Mouse (Mus musculus) G1E (cell line): Measurements from ENCODE around the gene Atp8a1. TPM values are rescaled to one million over a fixed set of nuclear protein-coding genes. Genes with fewer than 3 reads are reported as not detected.

Experiments
- ATAC-seq: 2 replicates; pipeline ENCODE4 v1.8.0; 2016; ENCODE audit warnings: mild to moderate bottlenecking; ENCODE audit not compliant: insufficient number of reproducible peaks, poor library complexity, low FRiP score, severe bottlenecking; ENCODE audit errors: extremely low read depth
- DNase-seq: peaks from one replicate; pipeline ENCODE4 v3.0.0; 2012; ENCODE audit warnings: low spot score
- H3K27me3 ChIP-seq: 2 replicates; pipeline ENCODE4 v1.6.1; 2012; ENCODE audit warnings: mild to moderate bottlenecking, low read length, inconsistent platforms; ENCODE audit not compliant: insufficient read depth
- H3K36me3 ChIP-seq: replicated peaks from 2 replicates; pipeline ENCODE3; 2012; ENCODE audit warnings: mild to moderate bottlenecking, inconsistent platforms
- H3K4me1 ChIP-seq: 2 replicates; pipeline ENCODE4 v1.6.1; 2012; ENCODE audit warnings: low read depth, low read length, inconsistent platforms, mixed read lengths; ENCODE audit not compliant: insufficient read depth
- H3K4me3 ChIP-seq: 2 replicates; pipeline ENCODE4 v1.5.1; 2012; ENCODE audit warnings: low read depth, mild to moderate bottlenecking, inconsistent platforms, low read length, moderate library complexity, mixed read lengths
- H3K9me3 ChIP-seq: replicated peaks from 2 replicates; pipeline ENCODE4 v1.6.1; 2012; ENCODE audit warnings: inconsistent platforms
- CTCF ChIP-seq: IDR thresholded peaks from 2 replicates; pipeline ENCODE4 v1.5.1; 2012; ENCODE audit warnings: low read depth, low read length, inconsistent platforms, mixed read lengths
- GATA1 ChIP-seq: IDR thresholded peaks from 2 replicates; pipeline ENCODE4 v1.6.1; 2012; ENCODE audit warnings: borderline replicate concordance, low read length, inconsistent platforms, mixed read lengths
- GATA2 ChIP-seq: IDR thresholded peaks from 2 replicates; pipeline ENCODE4 v1.6.1; 2012; ENCODE audit warnings: low read depth, low read length, inconsistent platforms, borderline replicate concordance
- POLR2AphosphoS5 ChIP-seq: IDR thresholded peaks from 2 replicates; pipeline ENCODE4 v1.6.1; 2012; ENCODE audit warnings: low read depth, low read length, inconsistent platforms; ENCODE audit not compliant: insufficient replicate concordance
- TAL1 ChIP-seq: conservative IDR thresholded peaks from 2 replicates; pipeline ENCODE4 v1.6.1; 2012; ENCODE audit warnings: low read depth, low read length, inconsistent platforms, mixed read lengths
- polyA plus RNA-seq: library from polyadenylated mRNA; stranded (reverse); fragments of >175 nt; gene quantifications from 2 replicates; pipeline ENCODE4 v1.2.3, GENCODE M21; 2012
- total RNA-seq, 2 experiments: library from RNA; stranded (forward) in 1 of 2; stranded (reverse) in 1 of 2; fragments of 200-1000 nt in 1 of 2; fragments of >200 nt in 1 of 2; fragmentation: Nextera tagmentation in 1 of 2; gene quantifications; 2 replicates each; pipeline ENCODE4 v1.2.3; 2014 to 2017

Atp8a1 gene
- total and polyA plus RNA-seq, 3 experiments, result 13.5 to 156 (median 75.0) TPM

GRCm38 (mm10) chr5:67634339-67634738, 212.9 kb downstream of the Atp8a1 start:
- no peak for ATAC-seq
- Histone ChIP-seq H3K4me3 (no peak overlapping the region), H3K9me3 (no peaks in the 10 kb centered on the region), H3K36me3 (peaks cover 59% of the 10 kb centered on the region), H3K4me1 (no peaks in the 10 kb centered on the region), H3K27me3 (no peaks in the 10 kb centered on the region)
- no peak for TF ChIP-seq CTCF
- no peak for TF ChIP-seq TAL1
- no peak for TF ChIP-seq GATA1
- TF ChIP-seq POLR2AphosphoS5, result no peak
- TF ChIP-seq GATA2, result no peak
- no peak for DNase-seq

DNA sequence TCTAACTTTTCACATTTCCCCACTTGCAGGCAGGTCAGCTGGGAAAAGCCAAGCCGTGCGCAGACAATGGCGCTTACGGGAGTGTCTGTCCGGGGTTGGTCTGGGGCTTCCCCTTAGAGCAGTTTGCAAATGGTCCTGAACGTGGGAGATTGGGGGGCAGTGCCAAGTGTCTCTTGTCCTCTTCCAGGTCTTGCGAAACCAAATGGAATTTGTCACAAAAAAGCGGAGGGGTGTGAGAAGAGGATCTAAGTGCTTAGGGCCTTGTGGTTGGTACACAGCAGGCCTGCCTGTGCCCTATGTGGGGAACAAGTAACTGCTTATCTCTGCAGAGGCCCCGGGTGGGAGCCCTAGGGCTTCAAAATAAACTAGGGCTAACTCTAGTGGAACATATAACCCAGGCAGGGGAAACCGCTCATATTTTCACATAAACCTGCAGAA, 213.4 kb downstream of the Atp8a1 start:
- ATAC-seq (no peak), DNase-seq (no peak)
- Histone ChIP-seq H3K27me3 (no peaks in the 10 kb centered on the region), H3K4me3 (no peak overlapping the region), H3K36me3 (peaks cover 60% of the 10 kb centered on the region), H3K4me1 (no peaks in the 10 kb centered on the region), H3K9me3 (no peaks in the 10 kb centered on the region)
- TF ChIP-seq GATA2, result no peak
- TF ChIP-seq GATA1, result no peak

DNA sequence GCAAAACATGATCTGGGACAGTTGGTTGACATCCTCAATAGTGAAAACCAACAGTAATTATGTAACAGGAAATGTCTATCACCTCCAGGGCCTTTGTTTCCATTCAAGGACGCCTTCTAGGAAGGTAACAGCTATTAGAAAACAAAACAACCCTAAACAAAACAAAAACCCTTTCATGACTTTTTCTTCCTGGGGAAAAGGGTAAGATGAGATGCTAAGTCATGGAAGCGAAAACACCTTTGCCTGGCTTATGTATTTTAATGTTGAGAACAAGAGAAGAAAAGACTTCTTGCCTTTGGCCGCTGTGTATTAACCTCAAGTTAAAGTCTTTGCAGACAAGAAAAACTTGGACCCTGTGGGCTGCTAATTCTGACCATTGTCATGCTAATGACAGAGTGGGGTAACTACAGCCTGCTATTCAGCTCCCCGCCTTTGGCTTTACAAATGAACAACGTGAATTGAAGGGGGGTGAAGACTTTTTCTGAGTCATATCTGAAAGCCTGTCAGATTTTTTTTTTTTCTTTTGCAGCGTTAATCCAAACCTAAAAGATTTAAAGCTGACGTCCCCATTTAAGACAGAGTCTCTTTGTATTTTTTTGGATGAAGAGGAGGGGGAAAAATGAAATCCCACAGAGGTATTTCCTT, 214.0 kb downstream of the Atp8a1 start:
- H3K27me3 ChIP-seq, result no peaks in the 10 kb centered on the region
- no peaks in the 10 kb centered on the region for H3K9me3 ChIP-seq
- no peak for TF ChIP-seq CTCF
- no peak for TF ChIP-seq POLR2AphosphoS5
- no peak for TF ChIP-seq GATA2
- TF ChIP-seq GATA1, result no peak
- TF ChIP-seq TAL1, result no peak
- no peak for ATAC-seq
- no peaks in the 10 kb centered on the region for H3K4me1 ChIP-seq
- no peak for DNase-seq
- no peak overlapping the region for H3K4me3 ChIP-seq
- H3K36me3 ChIP-seq, result peaks cover 59% of the 10 kb centered on the region

DNA sequence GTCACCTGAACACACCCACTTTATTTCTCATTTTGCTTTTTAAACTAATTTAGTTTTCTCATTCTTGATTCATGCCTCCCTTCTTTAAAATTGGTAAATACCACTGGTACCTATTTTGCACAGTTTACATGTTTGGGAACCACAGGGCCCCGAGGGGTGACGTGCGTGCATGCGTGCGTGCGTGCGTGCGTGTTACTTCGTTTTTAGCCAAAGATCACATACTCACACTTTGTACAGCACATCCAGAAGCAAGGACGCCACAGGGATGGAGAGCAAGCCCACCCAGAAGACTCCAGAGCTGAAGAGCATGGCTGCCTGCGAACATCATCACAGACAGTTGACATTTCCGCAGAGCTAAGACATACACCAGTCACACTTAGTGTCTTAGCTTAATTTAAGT, 216.0 kb downstream of the Atp8a1 start:
- Histone ChIP-seq H3K36me3 (peaks cover 56% of the 10 kb centered on the region), H3K4me3 (no peak overlapping the region), H3K9me3 (no peaks in the 10 kb centered on the region; the same call in 1 of the 2 replicates), H3K27me3 (no peaks in the 10 kb centered on the region), H3K4me1 (no peaks in the 10 kb centered on the region)
- DNase-seq (no peak), ATAC-seq (no peak)
- TF ChIP-seq TAL1 (no peak), GATA1 (no peak), CTCF (no peak), POLR2AphosphoS5 (no peak), GATA2 (no peak)

DNA sequence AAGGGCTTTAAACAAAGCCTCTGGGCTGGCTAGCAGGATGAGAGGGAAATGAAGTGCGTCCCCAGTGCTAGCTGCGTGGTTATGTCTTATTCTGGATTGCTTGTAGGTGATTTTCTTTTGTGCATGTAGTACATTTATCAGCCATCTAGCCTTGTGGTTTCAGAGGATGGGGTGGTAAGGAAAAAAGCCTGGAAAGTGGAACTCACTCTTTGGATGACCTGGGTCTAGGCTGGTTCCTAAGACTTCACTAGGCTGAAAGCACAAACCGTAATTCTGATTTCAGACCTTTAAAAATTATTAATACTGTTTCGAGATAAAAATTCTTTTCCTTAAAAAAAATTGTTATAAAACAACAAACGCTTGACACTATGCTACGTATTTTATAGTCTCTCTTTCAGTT, 217.4 kb downstream of the Atp8a1 start:
- Histone ChIP-seq H3K36me3 (peaks cover 57% of the 10 kb centered on the region), H3K4me1 (no peaks in the 10 kb centered on the region), H3K27me3 (no peaks in the 10 kb centered on the region), H3K4me3 (no peak overlapping the region), H3K9me3 (no peaks in the 10 kb centered on the region; the same call in 1 of the 2 replicates)
- ATAC-seq (no peak), DNase-seq (no peak)
- no peak for TF ChIP-seq GATA1
- TF ChIP-seq CTCF, result no peak
- TF ChIP-seq GATA2, result no peak
- TF ChIP-seq POLR2AphosphoS5, result no peak
- no peak for TF ChIP-seq TAL1

DNA sequence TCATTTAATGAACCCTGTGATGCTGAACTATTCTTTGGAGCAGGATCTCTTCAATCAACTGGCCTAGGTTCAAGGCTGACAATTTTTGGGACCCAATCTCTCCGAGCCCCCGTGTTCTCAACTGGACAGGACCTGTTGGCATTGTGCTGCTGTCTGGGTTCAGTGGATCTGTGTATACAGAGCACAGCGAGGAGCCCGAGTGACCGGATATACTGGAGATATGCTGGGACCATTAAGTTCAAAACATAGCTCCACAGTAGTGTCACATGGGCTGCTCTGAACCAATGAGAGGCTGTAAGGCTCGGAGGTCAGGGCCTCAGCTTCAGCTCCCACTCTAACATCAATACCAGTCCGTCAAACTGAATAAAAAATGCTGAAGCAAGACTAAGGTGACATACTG, 217.8 kb downstream of the Atp8a1 start:
- no peak for ATAC-seq
- Histone ChIP-seq H3K4me1 (no peaks in the 10 kb centered on the region), H3K27me3 (no peaks in the 10 kb centered on the region), H3K36me3 (peaks cover 59% of the 10 kb centered on the region), H3K4me3 (no peak overlapping the region), H3K9me3 (no peaks in the 10 kb centered on the region; the same call in 1 of the 2 replicates)
- TF ChIP-seq GATA2 (no peak), TAL1 (no peak), GATA1 (no peak), CTCF (no peak), POLR2AphosphoS5 (no peak)
- no peak for DNase-seq

DNA sequence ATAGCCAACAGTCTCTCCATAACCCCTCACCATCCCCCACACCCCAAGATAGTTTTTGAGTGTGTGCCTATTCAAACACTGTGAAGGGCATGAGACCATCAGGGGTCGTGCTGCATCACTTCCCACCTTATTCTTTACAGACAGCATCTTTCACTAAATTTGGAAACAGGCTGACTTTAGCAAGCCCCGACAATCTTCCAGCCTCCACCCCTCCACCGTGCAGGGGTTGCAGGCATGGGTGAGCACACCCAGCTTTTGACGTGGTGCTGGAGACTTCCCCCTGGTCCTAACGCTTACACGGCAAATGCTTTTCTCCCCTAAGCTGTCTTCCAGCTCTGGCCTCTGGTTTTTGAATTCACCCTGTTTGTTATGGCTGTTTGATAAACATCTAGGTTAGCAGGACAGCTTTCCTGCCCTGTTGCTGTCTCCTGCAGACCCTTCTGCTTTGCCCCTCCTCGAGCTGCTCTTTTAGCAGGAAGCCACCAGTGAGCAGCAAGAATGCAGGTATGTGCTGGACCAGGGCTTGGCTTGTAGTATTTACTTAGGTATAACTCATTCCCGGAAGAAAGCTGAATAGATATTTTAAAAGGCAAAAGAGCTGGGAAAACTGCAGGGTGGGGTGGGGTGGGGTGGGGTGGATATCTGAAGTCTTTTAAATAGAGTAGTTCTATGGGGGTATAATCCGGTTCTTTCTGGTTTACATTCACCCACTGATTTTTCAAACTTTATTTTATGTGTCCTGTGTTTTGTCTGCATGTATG, 218.9 kb downstream of the Atp8a1 start:
- H3K36me3 ChIP-seq, result peaks cover 55% of the 10 kb centered on the region
- DNase-seq, result no peak
- no peak for ATAC-seq
- H3K4me1 ChIP-seq, result no peaks in the 10 kb centered on the region
- H3K27me3 ChIP-seq, result no peaks in the 10 kb centered on the region
- no peaks in the 10 kb centered on the region; the same call in 1 of the 2 replicates for H3K9me3 ChIP-seq
- H3K4me3 ChIP-seq, result no peak overlapping the region
- TF ChIP-seq POLR2AphosphoS5 (no peak), GATA2 (no peak), TAL1 (no peak), CTCF (no peak), GATA1 (no peak)
